Mouse (Mus musculus): ENCODE results near the gene Prame. TPM values are rescaled to one million over a fixed set of nuclear protein-coding genes. Genes with fewer than 3 reads are reported as not detected.
"Not testable (repeated sequence)": the region's sequence is repeated elsewhere in the genome, so short reads cannot be mapped to it uniquely, and the experiment has no call there.

The Prame gene
- not detected for total RNA-seq (2021)

GRCm38 (mm10) chrX:135627605-135628004 is at the start of gene Prame:
Prame (minus strand) TSS chrX:135627705.
- DNase-seq, result no peak
- intact Hi-C loops (cut with DNase I), result no loop called here

GRCm38 (mm10) chrX:135652173-135652772 is 24.8 kb upstream of the Prame start:
- intact Hi-C loops (cut with DNase I), result loop anchor here (2.0 to 5.0 kb wide), 2 partner anchors 45 to 100 kb away; no protein-coding TSS in a partner anchor
- peak in 1 of 2 experiments; percentile 47 for DNase-seq

GRCm38 (mm10) chrX:135601298-135602029 is 26.0 kb downstream of the Prame start:
- peak; percentile 23 to 46 for DNase-seq
- intact Hi-C loops (cut with DNase I), result loop anchor here (1.0 kb wide), 1 partner anchor 47 kb away; no protein-coding TSS in a partner anchor

- intact Hi-C loops (cut with DNase I), result no loop called here
- no peak for DNase-seq
Measured at GRCm38 (mm10) chrX:135598677-135599076, 28.8 kb downstream of the Prame start, which contains the start of gene Nxf7. Nxf7 (minus strand) TSS chrX:135598777.

- intact Hi-C loops (cut with DNase I), result no loop called here
- no peak for DNase-seq
Measured at GRCm38 (mm10) chrX:135598096-135598495, 29.4 kb downstream of the Prame start.

GRCm38 (mm10) chrX:135576412-135576811 is 51.1 kb downstream of the Prame start:
- no peak for DNase-seq
- intact Hi-C loops (cut with DNase I), result loop anchor here (10.0 kb wide), 1 partner anchor 128 kb away; no protein-coding TSS in a partner anchor

- intact Hi-C loops (cut with DNase I), result loop anchor here (10.0 kb wide), 1 partner anchor 130 kb away; no protein-coding TSS in a partner anchor
- not testable (repeated sequence) for DNase-seq
Measured at GRCm38 (mm10) chrX:135574958-135575628, 52.4 kb downstream of the Prame start.

GRCm38 (mm10) chrX:135574261-135574957 is 53.1 kb downstream of the Prame start:
- DNase-seq, result not testable (repeated sequence)
- intact Hi-C loops (cut with DNase I), result loop anchor here (10.0 kb wide), 1 partner anchor 130 kb away; no protein-coding TSS in a partner anchor

GRCm38 (mm10) chrX:135569467-135569866 is 58.0 kb downstream of the Prame start:
- intact Hi-C loops (cut with DNase I), result not testable (repeated sequence)
- peak; percentile 45 to 79 for DNase-seq

- DNase-seq; intact Hi-C loops (cut with DNase I): not testable (repeated sequence)
Measured at GRCm38 (mm10) chrX:135564934-135565333, 62.6 kb downstream of the Prame start.

Other genes starting within 250 kb of the Prame start
- not detected for gene Gm7903, start 193.9 kb downstream of the Prame start, total RNA-seq (2021)
- gene AV320801, start 133.1 kb downstream of the Prame start, total RNA-seq (2021), result not detected
- under 1 TPM in 1 of 2 experiments, not detected in 1; 0.34 TPM for gene Nxf7, start 28.9 kb downstream of the Prame start, total RNA-seq (2021)
- not detected for gene Tcp11x2, start 66.1 kb upstream of the Prame start, total RNA-seq (2021)
- not detected for gene Tmsb15a, start 97.6 kb upstream of the Prame start, total RNA-seq (2021)
- gene Armcx5, start 115.0 kb upstream of the Prame start, total RNA-seq (2021), result 10 to 100 TPM in 1 of 2 experiments, 1 to 10 TPM in 1; 8.4 to 10.7 TPM
- 10 to 100 TPM; 25.5 to 26.2 TPM for gene Gprasp1, start 115.0 kb upstream of the Prame start, total RNA-seq (2021)
- 10 to 100 TPM; 29.7 to 47.2 TPM for gene Bhlhb9, start 169.9 kb upstream of the Prame start, total RNA-seq (2021)
- gene Gprasp2, start 211.3 kb upstream of the Prame start, total RNA-seq (2021), result 1 to 10 TPM; 3.7 to 7.3 TPM